Mouse (Mus musculus): Measurements from ENCODE around the gene Slc32a1.
A peak's percentile ranks its signal among the peaks of the same experiment; 100 is the strongest.

The Slc32a1 gene

GRCm38 (mm10) chr2:158613541-158614417 lies 3.2 kb downstream of the Slc32a1 start:
- peak; percentile 19 for DNase-seq

- DNase-seq, result no peak
These were observed 3.9 kb downstream of the Slc32a1 start for GRCm38 (mm10) chr2:158614418-158614955.

- DNase-seq, result no peak
These were observed 4.7 kb downstream of the Slc32a1 start for GRCm38 (mm10) chr2:158615161-158615680.

- DNase-seq, result no peak
These were observed 5.1 kb downstream of the Slc32a1 start for GRCm38 (mm10) chr2:158615702-158616101.

- no peak for DNase-seq
These were observed 5.7 kb downstream of the Slc32a1 start for GRCm38 (mm10) chr2:158616296-158616695.

GRCm38 (mm10) chr2:158616790-158617189 lies 6.2 kb downstream of the Slc32a1 start:
- no peak for DNase-seq

- peak; percentile 97 for DNase-seq
These were observed 14.2 kb downstream of the Slc32a1 start, which contains the start of gene Actr5 for GRCm38 (mm10) chr2:158624718-158625222. Actr5 (plus strand) TSS chr2:158624888.

- no peak for DNase-seq
These were observed 14.7 kb downstream of the Slc32a1 start for GRCm38 (mm10) chr2:158625231-158625630.

- DNase-seq, result no peak
These were observed 15.1 kb downstream of the Slc32a1 start for GRCm38 (mm10) chr2:158625697-158626096.

- no peak for DNase-seq
These were observed 18.3 kb downstream of the Slc32a1 start for GRCm38 (mm10) chr2:158628858-158629257.

GRCm38 (mm10) chr2:158629414-158629813 lies 18.8 kb downstream of the Slc32a1 start:
- peak; percentile 42 for DNase-seq

GRCm38 (mm10) chr2:158631873-158632272 lies 21.3 kb downstream of the Slc32a1 start:
- DNase-seq, result no peak

GRCm38 (mm10) chr2:158641869-158642268 lies 31.3 kb downstream of the Slc32a1 start:
- peak; percentile 76 for DNase-seq

- no peak for DNase-seq
These were observed 32.0 kb downstream of the Slc32a1 start for GRCm38 (mm10) chr2:158642587-158642986.

GRCm38 (mm10) chr2:158643791-158644190 lies 33.2 kb downstream of the Slc32a1 start:
- DNase-seq, result no peak

- DNase-seq, result no peak
These were observed 40.8 kb downstream of the Slc32a1 start for GRCm38 (mm10) chr2:158651159-158651908.

GRCm38 (mm10) chr2:158652985-158653384 lies 42.4 kb downstream of the Slc32a1 start:
- peak; percentile 81 for DNase-seq

- peak; percentile 76 for DNase-seq
These were observed 44.1 kb downstream of the Slc32a1 start for GRCm38 (mm10) chr2:158654717-158655116.

GRCm38 (mm10) chr2:158655806-158656205 lies 45.2 kb downstream of the Slc32a1 start:
- DNase-seq, result no peak

GRCm38 (mm10) chr2:158658822-158659221 lies 48.3 kb downstream of the Slc32a1 start:
- peak; percentile 86 for DNase-seq

- no peak for DNase-seq
These were observed 48.8 kb downstream of the Slc32a1 start for GRCm38 (mm10) chr2:158659346-158659745.

- no peak for DNase-seq
These were observed 54.5 kb downstream of the Slc32a1 start, which contains the start of gene Ppp1r16b for GRCm38 (mm10) chr2:158665098-158665497. Ppp1r16b (plus strand) TSS chr2:158665398.
